Mouse (Mus musculus): ENCODE results near the gene Clasp1. TPM values are rescaled to one million over a fixed set of nuclear protein-coding genes. Genes with fewer than 3 reads are reported as not detected.

Clasp1 gene
- total and polyA plus RNA-seq, 3 experiments, result 13.9 to 21.3 TPM; not detected in 1

- Histone ChIP-seq H3K27me3 (ENCODE audit: control insufficient read depth in 1 of 2, insufficient read depth in 2 of 2, low read length in 2 of 2) (no peaks in the 10 kb centered on the region; a peak in 1 of 4 replicates), H3K9ac (ENCODE audit: control insufficient read depth, low read depth, low read length, poor library complexity, severe bottlenecking) (no peak overlapping the region), H3K36me3 (ENCODE audit: control insufficient read depth in 1 of 2, insufficient read depth in 2 of 2, low read length in 2 of 2) (no peaks in the 10 kb centered on the region), H3K27ac (ENCODE audit: control insufficient read depth, low read depth, low read length) (no peak overlapping the region), H3K79me2 (ENCODE audit: control insufficient read depth, insufficient read depth, low read length, poor library complexity) (no peaks in the 10 kb centered on the region), H3K9me3 (replicated peaks; ENCODE audit: insufficient read depth, low read length) (no peaks in the 10 kb centered on the region), H3K4me1 (ENCODE audit: control insufficient read depth in 1 of 2, insufficient read depth in 2 of 2, low read length in 2 of 2) (no peaks in the 10 kb centered on the region), H3K4me3 (ENCODE audit: control insufficient read depth in 1 of 2, insufficient read depth in 1 of 2, low read depth in 2 of 2, low read length in 2 of 2) (no peak overlapping the region)
- no peak for DNase-seq (ENCODE audit: low read depth, low spot score)
- TF ChIP-seq MAX (IDR thresholded peaks at IDR 0.05; ENCODE audit: low read length) (no peak), MEF2A (IDR thresholded peaks at IDR 0.05; ENCODE audit: extremely low read depth, insufficient replicate concordance, low read depth, low read length, poor library complexity, severe bottlenecking) (no peak), CTCF (IDR thresholded peaks at IDR 0.05 in 2 of 3, conservative IDR thresholded peaks at IDR 0.05 in 1 of 3; ENCODE audit: control insufficient read depth in 1 of 3, insufficient read depth in 1 of 3, low read depth in 2 of 3, low read length in 3 of 3, poor library complexity in 1 of 3, severe bottlenecking in 1 of 3) (no peak), USF1 (IDR thresholded peaks at IDR 0.05; ENCODE audit: low read depth, low read length) (no peak), ZMIZ1 (IDR thresholded peaks at IDR 0.05; ENCODE audit: low read depth, low read length) (no peak), CHD2 (IDR thresholded peaks at IDR 0.05; ENCODE audit: low read length) (no peak), POLR2AphosphoS2 (IDR thresholded peaks at IDR 0.05; ENCODE audit: low read length) (no peak), MYB (IDR thresholded peaks at IDR 0.05; ENCODE audit: low read depth, low read length) (no peak), RAD21 (IDR thresholded peaks at IDR 0.05; ENCODE audit: low read depth, low read length) (no peak), TBP (IDR thresholded peaks at IDR 0.05; ENCODE audit: low read depth, low read length) (no peak), ZC3H11A (IDR thresholded peaks at IDR 0.05; ENCODE audit: low read depth, low read length) (no peak), GABPA (IDR thresholded peaks at IDR 0.05; ENCODE audit: low read depth, low read length) (no peak), MXI1 (IDR thresholded peaks at IDR 0.05; ENCODE audit: low read depth, low read length) (no peak), GATA1 (IDR thresholded peaks at IDR 0.05; ENCODE audit: low read depth, low read length) (no peak), POLR2AphosphoS5 (IDR thresholded peaks at IDR 0.05; ENCODE audit: borderline replicate concordance, low read depth, low read length) (no peak)
These were observed 8.6 kb upstream of the Clasp1 start for GRCm38 (mm10) chr1:118380105-118380786.

- peak; percentile 88 for DNase-seq (ENCODE audit: low read depth, low spot score)
- Histone ChIP-seq H3K9ac (ENCODE audit: control insufficient read depth, low read depth, low read length, poor library complexity, severe bottlenecking) (peak overlapping the region; percentile 93), H3K27me3 (ENCODE audit: control insufficient read depth in 1 of 2, insufficient read depth in 2 of 2, low read length in 2 of 2) (no peaks in the 10 kb centered on the region), H3K79me2 (ENCODE audit: control insufficient read depth, insufficient read depth, low read length, poor library complexity) (peaks cover 35% of the 10 kb centered on the region), H3K4me1 (ENCODE audit: control insufficient read depth in 1 of 2, insufficient read depth in 2 of 2, low read length in 2 of 2) (peaks cover 0 to 9% of the 10 kb centered on the region in 2 experiments; a peak in 2 of 4 replicates), H3K27ac (ENCODE audit: control insufficient read depth, low read depth, low read length) (peak overlapping the region; percentile 95), H3K4me3 (ENCODE audit: control insufficient read depth in 1 of 2, insufficient read depth in 1 of 2, low read depth in 2 of 2, low read length in 2 of 2) (peak overlapping the region; percentile 74 to 94), H3K9me3 (replicated peaks; ENCODE audit: insufficient read depth, low read length) (no peaks in the 10 kb centered on the region), H3K36me3 (ENCODE audit: control insufficient read depth in 1 of 2, insufficient read depth in 2 of 2, low read length in 2 of 2) (peaks cover 0 to 16% of the 10 kb centered on the region in 2 experiments; a peak in 2 of 4 replicates)
- no peak for TF ChIP-seq TAL1 (IDR thresholded peaks at IDR 0.05; ENCODE audit: low read length)
- no peak for TF ChIP-seq MEF2A (IDR thresholded peaks at IDR 0.05; ENCODE audit: extremely low read depth, insufficient replicate concordance, low read depth, low read length, poor library complexity, severe bottlenecking)
- TF ChIP-seq UBTF (IDR thresholded peaks at IDR 0.05; ENCODE audit: borderline replicate concordance, insufficient read depth, low read depth, low read length), result no peak
- no peak for TF ChIP-seq BHLHE40 (IDR thresholded peaks at IDR 0.05; ENCODE audit: borderline replicate concordance, low read depth, low read length)
- TF ChIP-seq MAX (IDR thresholded peaks at IDR 0.05; ENCODE audit: low read length), result peak; percentile 58; the same call in 1 of the 2 replicates
- no peak; the same call in 1 of the 2 replicates for TF ChIP-seq ETS1 (IDR thresholded peaks at IDR 0.05; ENCODE audit: low read depth, low read length)
- TF ChIP-seq MYC (IDR thresholded peaks at IDR 0.05; ENCODE audit: low read depth, low read length), result peak; percentile 51; the same call in 1 of the 2 replicates
- TF ChIP-seq EP300 (IDR thresholded peaks at IDR 0.05; ENCODE audit: low read depth in 1 of 2, low read length in 2 of 2), result no peak; a peak in 1 of 4 replicates
- no peak for TF ChIP-seq CHD1 (IDR thresholded peaks at IDR 0.05; ENCODE audit: low read depth, low read length)
- TF ChIP-seq RCOR1 (IDR thresholded peaks at IDR 0.05; ENCODE audit: low read depth, low read length), result peak; percentile 40; the same call in 1 of the 2 replicates
- TF ChIP-seq ZMIZ1 (IDR thresholded peaks at IDR 0.05; ENCODE audit: low read depth, low read length), result no peak; the same call in 1 of the 2 replicates
- peak; percentile 49 for TF ChIP-seq KAT2A (conservative IDR thresholded peaks at IDR 0.05; ENCODE audit: low read depth, low read length)
- TF ChIP-seq MAFK (IDR thresholded peaks at IDR 0.05; ENCODE audit: borderline replicate concordance, low read depth, low read length), result no peak
- TF ChIP-seq MYB (IDR thresholded peaks at IDR 0.05; ENCODE audit: low read depth, low read length), result no peak
- TF ChIP-seq RAD21 (IDR thresholded peaks at IDR 0.05; ENCODE audit: low read depth, low read length), result no peak
- no peak for TF ChIP-seq ZNF384 (IDR thresholded peaks at IDR 0.05; ENCODE audit: low read depth, low read length)
- no peak for TF ChIP-seq ZC3H11A (IDR thresholded peaks at IDR 0.05; ENCODE audit: low read depth, low read length)
- 0 out of 2 replicates have a peak, but pooled peaks have one; percentile 55 for TF ChIP-seq JUND (IDR thresholded peaks at IDR 0.05; ENCODE audit: low read depth, low read length)
- no peak for TF ChIP-seq POLR2AphosphoS5 (IDR thresholded peaks at IDR 0.05; ENCODE audit: borderline replicate concordance, low read depth, low read length)
- peak; percentile 22 to 46; a peak in 2 of 4 replicates for TF ChIP-seq POLR2A (IDR thresholded peaks at IDR 0.05; ENCODE audit: control insufficient read depth in 1 of 2, insufficient read depth in 1 of 2, low read depth in 1 of 2, low read length in 2 of 2, poor library complexity in 1 of 2)
These were observed 616 bp upstream of the Clasp1 start for GRCm38 (mm10) chr1:118388127-118388756.

Measured in MEL (cell line).